Mouse (Mus musculus): ENCODE results near the gene Slc25a21. TPM values are rescaled to one million over a fixed set of nuclear protein-coding genes. Genes with fewer than 3 reads are reported as not detected.

Slc25a21 gene
- total and polyA plus RNA-seq, 2 experiments from 2014 or later: 0.19 to 0.29 TPM

- Histone ChIP-seq H3K9ac (no peak overlapping the region), H3K36me3 (ENCODE audit: insufficient read depth) (no peaks in the 10 kb centered on the region), H3K27me3 (ENCODE audit: insufficient read depth, low read length) (no peaks in the 10 kb centered on the region), H3K27ac (ENCODE audit: low read depth, low read length) (no peak overlapping the region), H3K4me3 (ENCODE audit: low read depth, low read length) (no peak overlapping the region), H3K4me1 (ENCODE audit: insufficient read depth) (no peaks in the 10 kb centered on the region), H3K9me3 (ENCODE audit: low read length) (0 out of 2 replicates have a peak, but pooled peaks cover 5% of the 10 kb centered on the region), H3K4me2 (ENCODE audit: low read depth) (no peak overlapping the region)
- no peak for TF ChIP-seq CTCF (IDR thresholded peaks at IDR 0.05; ENCODE audit: low read depth)
- 75% methylated on average over 4 of the region's 4 CpGs for WGBS
- ATAC-seq: no peak
- no peak for DNase-seq
Observed at GRCm38 (mm10) chr12:56963236-56963635, 234.0 kb downstream of the Slc25a21 start.

- Histone ChIP-seq H3K36me3 (ENCODE audit: insufficient read depth) (no peaks in the 10 kb centered on the region), H3K27me3 (ENCODE audit: insufficient read depth, low read length) (no peaks in the 10 kb centered on the region), H3K4me1 (ENCODE audit: insufficient read depth) (no peaks in the 10 kb centered on the region), H3K9ac (no peak overlapping the region), H3K4me2 (ENCODE audit: low read depth) (peak overlapping the region; percentile 27), H3K9me3 (ENCODE audit: low read length) (no peaks in the 10 kb centered on the region), H3K27ac (ENCODE audit: low read depth, low read length) (no peak overlapping the region), H3K4me3 (ENCODE audit: low read depth, low read length) (no peak overlapping the region)
- WGBS: 22% methylated on average over 9 of the region's 9 CpGs
- ATAC-seq (peak; percentile 25), DNase-seq (peak; percentile 10)
- TF ChIP-seq CTCF (IDR thresholded peaks at IDR 0.05; ENCODE audit: low read depth): no peak
Observed at GRCm38 (mm10) chr12:56959230-56960051, 237.8 kb downstream of the Slc25a21 start.

GRCm38 (mm10) chr12:56958244-56958643 is 239.0 kb downstream of the Slc25a21 start:
- Histone ChIP-seq H3K4me3 (ENCODE audit: low read depth, low read length) (no peak overlapping the region), H3K4me2 (ENCODE audit: low read depth) (no peak overlapping the region), H3K9me3 (ENCODE audit: low read length) (no peaks in the 10 kb centered on the region), H3K36me3 (ENCODE audit: insufficient read depth) (no peaks in the 10 kb centered on the region), H3K27me3 (ENCODE audit: insufficient read depth, low read length) (no peaks in the 10 kb centered on the region), H3K4me1 (ENCODE audit: insufficient read depth) (no peaks in the 10 kb centered on the region), H3K27ac (ENCODE audit: low read depth, low read length) (no peak overlapping the region), H3K9ac (no peak overlapping the region)
- ATAC-seq (no peak), DNase-seq (no peak)
- 56% methylated on average over 11 of the region's 11 CpGs for WGBS
- no peak for TF ChIP-seq CTCF (IDR thresholded peaks at IDR 0.05; ENCODE audit: low read depth)

GRCm38 (mm10) chr12:56951749-56952657 is 245.3 kb downstream of the Slc25a21 start:
- no peak overlapping the region for H3K4me2 ChIP-seq (ENCODE audit: low read depth)
- 28% methylated on average over 11 of the region's 11 CpGs for WGBS
- no peak overlapping the region for H3K27ac ChIP-seq (ENCODE audit: low read depth, low read length)
- TF ChIP-seq CTCF (IDR thresholded peaks at IDR 0.05; ENCODE audit: low read depth): no peak
- no peaks in the 10 kb centered on the region for H3K36me3 ChIP-seq (ENCODE audit: insufficient read depth)
- no peaks in the 10 kb centered on the region for H3K4me1 ChIP-seq (ENCODE audit: insufficient read depth)
- H3K4me3 ChIP-seq (ENCODE audit: low read depth, low read length): no peak overlapping the region
- H3K9me3 ChIP-seq (ENCODE audit: low read length): no peaks in the 10 kb centered on the region
- DNase-seq (no peak), ATAC-seq (no peak)
- H3K27me3 ChIP-seq (ENCODE audit: insufficient read depth, low read length): no peaks in the 10 kb centered on the region
- no peak overlapping the region for H3K9ac ChIP-seq

GRCm38 (mm10) chr12:56944265-56944664 is 253.0 kb downstream of the Slc25a21 start:
- no peaks in the 10 kb centered on the region for H3K9me3 ChIP-seq (ENCODE audit: low read length)
- ATAC-seq (no peak), DNase-seq (no peak)
- H3K36me3 ChIP-seq (ENCODE audit: insufficient read depth): no peaks in the 10 kb centered on the region
- H3K9ac ChIP-seq: no peak overlapping the region
- no peaks in the 10 kb centered on the region for H3K4me1 ChIP-seq (ENCODE audit: insufficient read depth)
- no peaks in the 10 kb centered on the region for H3K27me3 ChIP-seq (ENCODE audit: insufficient read depth, low read length)
- WGBS: 81% methylated on average over 1 of the region's 1 CpGs
- TF ChIP-seq CTCF (IDR thresholded peaks at IDR 0.05; ENCODE audit: low read depth): no peak
- no peak overlapping the region for H3K27ac ChIP-seq (ENCODE audit: low read depth, low read length)
- H3K4me3 ChIP-seq (ENCODE audit: low read depth, low read length): no peak overlapping the region
- no peak overlapping the region for H3K4me2 ChIP-seq (ENCODE audit: low read depth)

GRCm38 (mm10) chr12:56940861-56941260 is 256.4 kb downstream of the Slc25a21 start:
- H3K4me3 ChIP-seq (ENCODE audit: low read depth, low read length): no peak overlapping the region
- H3K4me1 ChIP-seq (ENCODE audit: insufficient read depth): no peaks in the 10 kb centered on the region
- no peak overlapping the region for H3K4me2 ChIP-seq (ENCODE audit: low read depth)
- no peaks in the 10 kb centered on the region for H3K36me3 ChIP-seq (ENCODE audit: insufficient read depth)
- no peaks in the 10 kb centered on the region for H3K9me3 ChIP-seq (ENCODE audit: low read length)
- no peak for TF ChIP-seq CTCF (IDR thresholded peaks at IDR 0.05; ENCODE audit: low read depth)
- H3K9ac ChIP-seq: no peak overlapping the region
- 67% methylated on average over 3 of the region's 3 CpGs for WGBS
- ATAC-seq (no peak), DNase-seq (no peak)
- H3K27me3 ChIP-seq (ENCODE audit: insufficient read depth, low read length): no peaks in the 10 kb centered on the region
- H3K27ac ChIP-seq (ENCODE audit: low read depth, low read length): no peak overlapping the region

GRCm38 (mm10) chr12:56918145-56918544 is 279.1 kb downstream of the Slc25a21 start:
- Histone ChIP-seq H3K9ac (no peak overlapping the region), H3K27me3 (ENCODE audit: insufficient read depth, low read length) (no peaks in the 10 kb centered on the region), H3K27ac (ENCODE audit: low read depth, low read length) (no peak overlapping the region), H3K9me3 (ENCODE audit: low read length) (no peaks in the 10 kb centered on the region), H3K4me1 (ENCODE audit: insufficient read depth) (no peaks in the 10 kb centered on the region), H3K4me2 (ENCODE audit: low read depth) (no peak overlapping the region), H3K4me3 (ENCODE audit: low read depth, low read length) (no peak overlapping the region), H3K36me3 (ENCODE audit: insufficient read depth) (no peaks in the 10 kb centered on the region)
- DNase-seq: no peak
- TF ChIP-seq CTCF (IDR thresholded peaks at IDR 0.05; ENCODE audit: low read depth): no peak
- no peak for ATAC-seq
- 86% methylated on average over 6 of the region's 6 CpGs for WGBS

Data from forebrain, postnatal 0 days (tissue).